Mouse (Mus musculus) CD4-positive, CD25-positive, alpha-beta regulatory T cell, adult 2 months (primary cell): ENCODE results near the gene Dctn3.
"Not testable (repeated sequence)": the region's sequence is repeated elsewhere in the genome, so short reads cannot be mapped to it uniquely, and the experiment has no call there.

Experiments
- DNase-seq: peaks from one replicate; pipeline ENCODE4 v3.0.0-alpha.2; 2012; ENCODE audit warnings: low read depth, low spot score

Gene Dctn3

GRCm38 (mm10) chr4:41738256-41738603, 15.3 kb upstream of the Dctn3 start:
- DNase-seq: no peak

GRCm38 (mm10) chr4:41737602-41738255, 14.8 kb upstream of the Dctn3 start:
- DNase-seq: peak; percentile 90

- peak; percentile 45 for DNase-seq
Observed at GRCm38 (mm10) chr4:41731052-41731765, 8.2 kb upstream of the Dctn3 start, which contains the start of gene Arid3c. Gene Arid3c (minus strand): TSS chr4:41731142.

- DNase-seq: no peak
Observed at GRCm38 (mm10) chr4:41726826-41727621, 4.1 kb upstream of the Dctn3 start.

- DNase-seq: no peak
Observed at GRCm38 (mm10) chr4:41716834-41717233, 6.1 kb downstream of the Dctn3 start.

- peak; percentile 72 for DNase-seq
Observed at GRCm38 (mm10) chr4:41715596-41715995, 7.4 kb downstream of the Dctn3 start.

- DNase-seq: no peak
Observed at GRCm38 (mm10) chr4:41715082-41715481, 7.9 kb downstream of the Dctn3 start.

GRCm38 (mm10) chr4:41714276-41714675, 8.7 kb downstream of the Dctn3 start:
- DNase-seq: peak; percentile 82

- DNase-seq: peak; percentile 90
Observed at GRCm38 (mm10) chr4:41713197-41714067, 9.5 kb downstream of the Dctn3 start, which contains the start of gene Rpp25l. Gene Rpp25l (minus strand): TSS chr4:41713534.

GRCm38 (mm10) chr4:41712421-41713196, 10.4 kb downstream of the Dctn3 start:
- DNase-seq: no peak

- DNase-seq: no peak
Observed at GRCm38 (mm10) chr4:41711705-41712375, 11.1 kb downstream of the Dctn3 start.

GRCm38 (mm10) chr4:41710229-41710628, 12.7 kb downstream of the Dctn3 start:
- no peak for DNase-seq

GRCm38 (mm10) chr4:41708192-41708745, 14.7 kb downstream of the Dctn3 start:
- DNase-seq: peak; percentile 72

GRCm38 (mm10) chr4:41707011-41707535, 15.9 kb downstream of the Dctn3 start:
- DNase-seq: peak; percentile 76

- DNase-seq: no peak
Observed at GRCm38 (mm10) chr4:41705922-41706754, 16.8 kb downstream of the Dctn3 start.

GRCm38 (mm10) chr4:41704651-41705050, 18.3 kb downstream of the Dctn3 start:
- no peak for DNase-seq

- not testable (repeated sequence) for DNase-seq
Observed at GRCm38 (mm10) chr4:41702226-41702625, 20.7 kb downstream of the Dctn3 start.

GRCm38 (mm10) chr4:41700224-41700623, 22.7 kb downstream of the Dctn3 start:
- DNase-seq: not testable (repeated sequence)
